Mouse (Mus musculus) left cerebral cortex, postnatal 14 days (tissue): ENCODE measurements around the gene Mb. TPM values are rescaled to one million over a fixed set of nuclear protein-coding genes. Genes with fewer than 3 reads are reported as not detected.
"Not testable (repeated sequence)": the region's sequence is repeated elsewhere in the genome, so short reads cannot be mapped to it uniquely, and the experiment has no call there.

Experiments used
- DNase-seq, 2 experiments: peaks; one replicate each; pipeline ENCODE4 v3.0.0; 2021 to 2022; ENCODE audit warnings: low spot score in 2 of 2, mixed read lengths in 1 of 2
- intact Hi-C: fragments of 180-260 bp; cut with DNase I; formaldehyde crosslinking; loops from one replicate; pipeline ENCODE4 v1.15.1; 2025
- total RNA-seq, 2 experiments: library from RNA; stranded (reverse); gene quantifications; 2 replicates each; pipeline ENCODE4 v1.2.3; 2021

Mb gene
- total RNA-seq, 2 experiments from 2014 or later, result not detected

DNA sequence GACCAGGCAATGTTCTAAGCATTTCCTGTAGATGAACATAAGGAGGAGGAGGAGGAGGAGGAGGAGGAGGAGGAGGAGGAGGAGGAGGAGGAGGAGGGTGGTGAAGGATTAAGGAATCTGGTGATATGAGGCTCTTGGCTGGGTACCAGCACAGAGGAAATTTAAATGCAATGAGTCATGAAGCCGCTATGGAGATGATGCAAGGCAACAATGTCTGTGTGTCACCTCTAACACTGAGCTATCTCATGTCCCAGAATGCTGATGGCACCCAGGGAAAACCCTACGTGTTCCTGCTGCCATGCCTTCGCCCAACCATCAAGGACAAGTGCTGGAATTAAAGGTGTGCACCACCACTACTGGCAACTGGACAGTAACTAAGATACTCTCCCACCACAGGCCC, 18.5 kb upstream of the Mb start:
- peak; percentile 63 to 69 for DNase-seq
- intact Hi-C loops, result no loop called here

DNA sequence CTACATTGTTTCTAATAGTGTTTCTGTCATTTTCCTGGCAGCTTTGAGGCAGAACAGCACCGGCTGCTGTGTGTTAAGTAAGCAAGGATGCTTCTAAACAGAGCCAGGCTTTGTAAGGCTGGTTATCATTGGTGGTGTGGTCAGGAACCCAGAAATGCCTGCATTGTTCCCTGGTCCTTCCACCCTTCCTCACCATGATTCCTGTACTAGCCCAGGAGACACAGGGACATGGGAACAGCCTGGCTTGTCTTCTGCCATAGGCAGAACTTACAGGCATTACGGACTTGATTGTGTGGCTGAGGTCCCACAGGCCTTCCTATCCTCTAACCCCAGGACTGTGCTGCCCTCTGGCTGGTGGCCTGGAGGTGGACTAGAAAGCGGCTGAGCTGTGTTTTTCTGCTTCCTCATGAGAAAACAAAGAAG, 18.0 kb upstream of the Mb start:
- intact Hi-C loops, result no loop called here
- peak in 1 of 2 experiments; percentile 67 for DNase-seq

DNA sequence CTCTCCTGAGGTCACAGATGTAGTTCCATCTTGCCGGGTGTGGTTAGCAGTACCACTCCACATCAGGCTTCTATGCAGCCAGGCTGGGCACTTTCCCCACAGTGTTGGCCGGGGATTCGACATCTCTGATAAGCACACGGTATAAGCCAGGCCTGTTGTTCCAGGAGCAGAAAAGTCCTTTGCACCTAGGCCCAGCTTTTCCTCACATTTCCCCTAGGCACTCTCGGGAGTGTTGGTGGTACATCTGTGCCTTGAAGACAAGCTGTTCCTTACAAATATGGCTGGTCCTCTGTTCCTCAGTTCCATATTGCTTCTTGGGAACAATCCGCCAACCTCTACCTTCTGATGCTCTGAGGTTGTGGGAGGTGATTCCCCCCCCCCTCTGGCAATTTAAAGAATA, 15.8 kb upstream of the Mb start:
- peak in 1 of 2 experiments; percentile 53 for DNase-seq
- intact Hi-C loops, result loop anchor here (2.0 kb wide), 1 partner anchor 71 kb away; no protein-coding TSS in a partner anchor

DNA sequence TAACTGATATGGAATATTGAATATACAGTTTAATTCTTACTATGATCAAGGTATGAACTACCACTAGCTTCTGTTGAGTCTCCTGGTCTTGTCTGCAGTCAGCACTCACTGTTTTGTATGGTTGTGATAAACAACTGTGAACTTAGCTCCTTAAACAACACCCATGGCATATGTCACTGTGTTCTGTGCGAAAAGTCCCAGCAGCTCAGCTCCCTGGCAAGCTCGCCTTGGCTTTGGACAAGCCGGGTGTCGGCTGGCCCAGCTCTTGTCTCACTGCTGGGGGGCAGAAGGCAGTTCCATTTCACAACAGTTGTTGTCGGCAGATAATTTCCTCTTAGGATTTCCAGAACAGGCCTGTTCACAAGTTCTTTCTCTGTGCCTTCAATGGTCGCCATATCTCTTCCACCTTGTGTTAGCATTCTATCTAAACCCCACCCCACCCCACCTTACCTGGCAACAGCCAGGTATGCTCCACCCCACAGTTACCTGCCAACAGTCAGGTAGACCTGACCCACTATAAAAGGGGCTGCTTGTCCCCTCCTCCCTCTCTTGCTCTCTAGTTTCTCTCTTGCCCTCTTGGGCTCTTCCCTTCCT, 14.9 kb upstream of the Mb start:
- DNase-seq, result no peak
- intact Hi-C loops, result no loop called here

DNA sequence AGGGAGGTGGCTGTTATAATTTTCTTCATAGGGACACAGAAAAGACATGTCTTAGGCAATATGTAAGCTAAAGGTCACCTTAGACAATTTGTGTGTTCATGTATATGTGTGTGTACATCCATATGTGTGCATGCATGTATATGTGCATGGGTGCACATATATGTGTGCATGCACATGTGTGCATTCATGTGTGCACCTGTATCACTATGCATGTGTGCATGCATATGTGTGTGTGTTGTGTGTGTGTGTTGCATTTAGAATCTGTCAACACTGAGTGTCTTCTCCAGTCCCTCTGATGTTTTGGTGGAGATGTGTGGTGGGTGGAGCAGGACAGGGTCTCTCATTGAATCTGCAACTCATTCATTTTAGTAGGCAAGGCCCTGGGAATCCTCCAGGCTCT, 12.3 kb upstream of the Mb start:
- no peak for DNase-seq
- intact Hi-C loops, result no loop called here

DNA sequence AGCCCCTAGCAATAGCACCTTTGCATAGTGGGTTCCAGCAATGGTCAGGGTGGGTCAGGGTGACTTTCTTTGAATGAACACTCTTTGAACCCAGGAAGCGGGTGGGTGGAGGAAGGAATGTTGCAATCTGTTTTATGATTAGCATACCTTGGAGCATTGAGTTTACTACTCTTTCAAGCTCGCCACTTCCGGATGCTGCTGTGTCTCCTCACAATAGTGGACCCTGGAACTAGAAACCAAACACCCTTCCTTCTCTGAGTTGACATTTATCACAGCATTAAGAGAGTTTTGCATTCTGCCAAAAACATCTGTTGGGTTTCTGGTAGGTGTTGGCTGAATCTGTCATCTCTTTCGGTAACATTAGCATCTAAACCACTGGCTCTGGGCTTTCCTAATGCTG, 8.9 kb upstream of the Mb start:
- DNase-seq, intact Hi-C loops: not testable (repeated sequence)

DNA sequence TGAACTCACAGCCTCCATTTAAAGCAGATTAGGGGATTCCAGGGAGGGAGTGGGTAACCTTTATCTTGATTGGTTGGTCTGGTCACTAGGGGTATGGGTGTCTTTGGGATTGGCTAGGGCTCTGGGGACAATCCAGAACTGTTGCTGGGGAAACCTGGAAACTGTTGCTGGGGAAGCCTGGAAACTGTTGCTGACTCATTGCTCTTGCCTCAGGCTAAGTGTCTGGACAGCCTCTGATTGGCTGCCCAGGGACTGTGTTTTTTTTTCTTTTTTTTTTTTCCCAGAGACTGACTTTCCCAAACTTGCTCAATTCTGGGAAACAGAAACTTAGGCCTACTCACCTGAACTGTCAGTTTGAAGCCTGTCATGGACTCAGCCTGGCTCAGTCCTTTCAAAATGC, 8.1 kb upstream of the Mb start:
- no peak for DNase-seq
- intact Hi-C loops, result no loop called here

DNA sequence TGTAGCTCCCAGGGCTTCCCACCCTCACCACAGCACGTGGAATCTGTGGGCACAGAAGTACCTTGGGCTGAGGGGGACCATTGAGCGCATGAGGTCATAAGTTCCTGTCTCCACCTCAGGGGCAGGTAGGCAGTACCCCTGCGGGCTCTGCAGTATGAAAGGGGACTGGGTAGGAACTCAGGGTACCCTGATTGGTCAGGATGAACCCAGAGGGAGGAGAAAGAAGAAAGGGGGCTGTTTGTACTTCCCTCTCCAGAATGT, 6.3 kb upstream of the Mb start:
- DNase-seq, result no peak
- intact Hi-C loops, result no loop called here

DNA sequence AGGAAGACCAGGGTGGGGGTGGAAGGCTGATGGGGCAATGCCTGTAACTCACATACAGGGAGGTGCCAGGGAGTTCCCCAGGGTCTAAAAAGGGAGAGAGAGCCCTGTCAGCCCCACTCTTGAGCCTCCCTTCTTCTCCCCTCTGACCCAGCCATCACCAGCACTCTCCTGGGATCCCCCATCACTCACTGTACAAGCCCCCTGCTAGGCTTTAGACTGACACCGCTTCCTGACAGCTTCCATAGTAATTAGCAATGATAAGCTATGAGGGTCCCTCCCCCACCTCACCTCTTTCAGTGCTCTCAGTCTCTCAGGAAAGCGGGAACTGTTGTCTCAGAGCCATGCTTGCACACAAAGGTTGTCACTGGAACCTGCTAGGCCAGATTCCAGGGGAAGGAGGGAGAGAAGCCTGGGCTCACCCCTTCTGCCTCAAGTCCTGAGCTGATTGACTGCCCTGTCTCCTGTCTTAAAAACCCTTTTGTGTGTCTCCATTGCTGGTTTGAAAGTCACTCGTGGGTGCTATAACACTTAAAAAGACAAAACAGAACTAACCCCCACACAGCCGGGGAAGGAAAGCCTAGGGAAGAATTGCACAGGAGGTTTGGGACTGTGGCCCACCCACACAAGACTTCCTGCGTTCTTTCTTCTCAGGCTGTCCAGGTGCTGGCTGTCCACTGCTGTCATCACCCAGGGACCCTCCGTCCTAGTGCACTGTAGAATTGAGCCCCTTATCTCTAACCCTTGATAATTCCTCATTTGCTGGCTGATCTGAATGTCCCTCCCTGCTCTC, 5.7 kb upstream of the Mb start:
- DNase-seq, result no peak
- intact Hi-C loops, result no loop called here

DNA sequence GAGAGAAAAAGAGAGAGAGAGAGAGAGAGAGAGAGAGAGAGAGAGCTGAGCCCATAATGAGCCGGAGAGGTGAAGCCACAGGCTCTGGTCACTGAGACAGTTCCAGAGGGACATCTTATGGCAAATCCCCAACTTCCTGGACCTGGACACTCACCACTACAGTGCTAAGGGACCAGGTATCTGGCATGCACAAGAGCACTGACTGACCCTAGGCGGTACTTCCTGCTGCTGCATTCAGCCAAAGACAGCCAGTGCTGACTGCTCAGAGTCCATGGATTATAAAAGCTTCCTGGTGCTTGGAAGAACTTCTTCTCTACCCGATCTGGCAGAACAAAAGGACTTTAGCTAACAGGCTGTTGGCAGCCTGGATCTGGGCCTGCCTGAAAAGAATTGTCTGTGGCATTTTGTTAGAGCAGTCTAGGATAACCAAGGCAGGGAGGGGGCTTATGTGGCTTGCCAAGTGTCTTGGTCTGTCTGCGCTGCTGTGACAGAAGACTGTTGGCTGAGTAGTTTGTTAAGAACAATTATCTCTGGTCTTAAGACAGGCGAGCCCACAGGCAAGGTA, 4.2 kb upstream of the Mb start:
- intact Hi-C loops, result no loop called here
- DNase-seq, result no peak

DNA sequence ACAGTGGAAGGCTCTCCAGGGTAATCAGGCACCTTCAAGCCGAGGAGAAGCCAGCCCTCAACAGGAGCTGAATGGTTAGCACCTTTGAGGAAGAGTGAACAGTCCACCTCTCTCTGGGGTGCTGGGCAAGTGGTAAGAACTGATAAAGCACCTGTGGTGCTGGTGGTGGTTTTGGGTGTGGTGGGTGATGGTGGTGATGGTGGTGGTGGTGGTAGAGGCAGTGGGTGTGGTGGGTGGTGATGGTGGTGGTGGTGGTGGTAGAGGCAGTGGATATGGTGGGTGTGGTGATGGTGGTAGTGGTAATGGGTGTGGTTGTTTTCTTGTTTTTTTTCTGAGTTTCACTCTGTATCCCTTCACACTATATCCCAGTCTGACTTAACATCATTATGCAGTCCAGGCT, 2.6 kb upstream of the Mb start:
- intact Hi-C loops, result no loop called here
- DNase-seq, result no peak

DNA sequence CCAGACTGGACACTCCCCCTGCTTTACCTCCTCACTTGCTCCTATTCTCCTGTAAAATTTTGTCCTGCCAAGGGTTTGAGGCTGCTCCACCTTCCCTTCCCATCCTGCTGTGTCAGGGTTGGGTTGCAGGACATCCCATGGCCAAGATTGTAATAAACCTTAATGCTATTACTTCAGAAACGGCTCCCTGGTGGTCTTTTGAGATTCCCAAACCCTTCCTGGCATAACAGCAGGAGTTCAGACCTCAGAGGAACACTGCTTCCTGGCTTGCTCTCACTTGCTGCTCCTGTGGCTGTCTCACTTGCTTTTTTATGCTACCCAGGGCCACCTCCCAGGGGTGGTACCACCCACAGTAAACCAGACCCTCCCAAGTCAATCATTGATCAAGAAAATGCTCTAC, 1.7 kb upstream of the Mb start:
- no peak for DNase-seq
- intact Hi-C loops, result no loop called here

DNA sequence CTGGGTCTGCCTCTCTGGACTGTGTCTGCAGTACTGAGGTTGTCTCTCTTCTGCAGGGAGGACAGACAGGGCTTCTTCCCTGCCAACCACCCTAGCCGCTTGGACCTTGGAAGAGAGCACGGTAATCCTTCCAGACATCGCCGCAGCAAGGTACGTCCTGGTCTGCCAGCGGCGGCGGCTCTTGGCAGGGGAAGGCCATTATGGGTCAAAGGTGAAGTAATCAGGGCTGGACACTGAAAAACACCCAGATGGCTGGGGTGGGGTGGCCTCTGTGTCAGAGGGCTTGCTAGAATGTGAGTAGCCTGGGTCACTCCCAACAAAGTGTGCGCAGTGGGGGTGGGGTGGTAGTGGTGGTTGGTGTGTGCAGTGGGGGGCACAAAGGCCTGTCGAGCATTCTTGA, 4.9 kb downstream of the Mb start:
- DNase-seq, result no peak
- intact Hi-C loops, result no loop called here

DNA sequence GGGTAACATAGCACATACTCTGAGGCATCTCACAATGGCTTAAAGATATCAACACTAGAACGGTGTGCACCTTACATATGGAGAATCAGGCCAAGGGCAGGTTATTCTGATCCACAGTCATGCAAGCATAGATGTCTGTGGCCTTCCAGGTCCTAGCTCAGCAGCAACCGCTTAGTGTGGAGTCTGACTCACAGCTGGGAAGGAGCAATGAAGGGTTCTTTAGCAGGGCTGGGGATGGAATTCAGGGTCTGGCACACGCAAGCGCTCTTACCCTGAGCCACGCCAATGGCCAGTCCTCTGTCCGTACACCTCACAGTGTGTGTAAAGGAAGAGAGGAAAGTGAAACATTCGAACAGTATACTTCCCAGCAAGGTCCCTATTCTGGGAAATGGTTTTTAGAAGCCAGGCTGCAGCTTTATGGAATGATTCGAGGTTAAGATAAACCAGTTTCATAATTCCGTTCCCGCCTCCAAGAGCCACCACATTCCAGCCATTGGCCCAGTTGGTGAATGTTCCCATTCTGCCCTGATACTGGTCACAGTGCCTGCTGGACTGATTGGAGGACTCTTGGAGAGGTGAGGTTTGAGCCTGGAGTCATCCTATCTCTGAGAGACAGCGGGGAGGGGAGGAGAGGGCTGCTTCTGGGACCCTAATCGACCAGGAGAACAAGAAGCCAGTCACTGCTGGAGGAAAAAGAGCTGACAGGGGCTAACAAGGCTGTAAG, 5.7 kb downstream of the Mb start, which contains the start of gene Apol6:
Apol6 (plus strand) TSS at position 133 of the 724 bp plus-strand sequence.
- intact Hi-C loops, result no loop called here
- DNase-seq, result no peak

DNA sequence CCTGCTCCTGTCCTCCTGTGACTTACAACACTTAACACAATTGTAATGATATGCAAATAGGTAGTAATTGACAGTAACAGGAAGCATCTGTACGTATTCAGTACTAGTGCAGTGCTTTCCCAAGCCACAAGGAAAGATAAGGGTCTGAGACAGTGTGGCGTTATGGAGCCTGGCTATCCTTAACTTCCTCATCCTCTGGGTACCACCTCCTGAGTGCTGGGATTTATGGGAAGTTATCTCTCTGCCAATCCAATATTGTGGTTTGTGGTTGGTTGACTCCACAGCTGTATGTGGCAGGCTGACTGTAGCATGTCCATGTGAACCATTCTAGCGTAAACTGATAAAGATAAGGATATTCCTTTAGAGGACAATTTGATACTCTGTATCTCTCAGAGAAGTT, 9.7 kb downstream of the Mb start:
- no peak for DNase-seq

DNA sequence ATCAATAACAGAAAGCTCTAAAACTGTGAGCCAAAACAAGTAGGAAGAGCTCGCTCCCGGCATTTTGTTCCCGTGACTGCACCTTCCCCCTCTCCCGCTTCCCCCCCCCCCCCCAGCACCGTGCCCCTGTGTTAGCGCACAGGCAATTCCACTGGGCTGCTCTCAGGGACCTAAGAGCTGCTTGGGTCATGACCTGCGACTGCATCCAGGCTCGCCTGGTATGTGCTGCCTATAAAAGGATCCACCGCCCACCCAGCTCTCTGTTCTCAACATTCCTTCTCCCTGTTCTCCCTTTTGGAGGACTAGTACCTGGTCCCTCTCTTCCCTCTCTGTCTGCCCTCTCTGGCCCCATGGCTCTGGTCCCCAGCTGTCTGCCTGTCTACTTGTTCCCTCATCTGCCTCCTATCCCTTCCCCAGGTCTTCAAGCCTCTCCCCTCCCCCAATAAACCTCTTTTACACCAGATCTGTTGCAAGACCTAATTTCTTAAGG, 11.2 kb downstream of the Mb start:
- intact Hi-C loops, result no loop called here
- no peak for DNase-seq

More for the DNA sequence above, 9.7 kb downstream of the Mb start:
- intact Hi-C loops, result no loop called here

DNA sequence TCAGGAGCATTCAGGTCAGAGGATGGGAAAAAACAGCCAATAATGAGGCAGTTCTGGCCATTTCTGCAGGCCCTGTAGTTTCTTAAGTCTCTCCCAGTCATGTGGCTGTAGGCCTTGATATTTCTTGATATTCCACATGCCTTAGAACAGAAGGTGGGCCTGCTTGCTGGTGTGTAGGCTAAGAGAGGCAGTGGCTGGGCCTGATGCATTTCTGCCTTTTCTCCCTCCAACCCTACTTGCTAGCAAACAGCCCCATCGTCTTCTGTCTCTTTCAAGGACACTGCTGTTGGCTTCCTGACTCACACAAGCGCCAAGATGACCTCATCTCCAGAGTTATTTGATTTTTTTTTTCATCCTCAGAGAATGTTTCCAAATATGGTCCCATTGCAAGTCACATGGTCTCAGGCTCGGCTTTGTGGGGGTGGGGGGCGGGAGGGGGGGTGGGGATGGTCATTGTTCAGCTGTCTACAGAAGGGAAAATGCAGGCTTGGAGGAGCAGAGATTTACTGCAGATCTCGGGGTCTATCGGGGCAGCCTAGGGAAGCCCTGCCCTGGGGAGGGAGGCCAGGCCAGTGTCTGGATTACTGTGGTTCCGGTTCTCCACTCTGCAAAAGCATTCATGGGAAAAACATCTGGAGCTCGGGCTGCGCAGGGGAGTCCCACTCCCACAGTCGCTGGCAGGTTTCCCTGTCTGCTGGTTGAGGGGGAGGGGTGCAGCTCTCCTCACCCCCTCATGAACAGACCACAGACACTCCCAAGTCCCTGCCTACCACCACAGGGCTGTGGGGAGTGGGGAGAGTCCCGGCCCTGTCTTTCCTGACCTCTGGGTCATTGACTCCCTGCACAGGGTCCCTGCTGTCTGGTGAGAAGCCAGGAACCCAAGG, 12.9 kb downstream of the Mb start:
- intact Hi-C loops, result no loop called here
- peak in 1 of 2 experiments; percentile 55 for DNase-seq

DNA sequence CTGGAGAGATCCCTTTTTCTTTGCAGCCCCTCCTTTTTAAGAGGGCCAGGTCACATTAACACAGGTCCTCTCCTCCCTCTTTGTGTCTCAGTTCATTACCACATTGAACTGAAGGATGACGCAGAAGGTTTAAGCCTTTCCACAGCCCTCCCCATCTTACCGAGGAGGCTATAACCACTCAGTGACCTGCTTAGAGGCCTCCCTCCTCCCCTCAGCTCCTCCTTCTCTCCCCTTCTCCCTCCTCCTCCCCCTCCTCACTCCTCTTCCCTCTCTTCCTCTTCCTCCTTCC, 13.5 kb downstream of the Mb start:
- no peak for DNase-seq
- intact Hi-C loops, result no loop called here

DNA sequence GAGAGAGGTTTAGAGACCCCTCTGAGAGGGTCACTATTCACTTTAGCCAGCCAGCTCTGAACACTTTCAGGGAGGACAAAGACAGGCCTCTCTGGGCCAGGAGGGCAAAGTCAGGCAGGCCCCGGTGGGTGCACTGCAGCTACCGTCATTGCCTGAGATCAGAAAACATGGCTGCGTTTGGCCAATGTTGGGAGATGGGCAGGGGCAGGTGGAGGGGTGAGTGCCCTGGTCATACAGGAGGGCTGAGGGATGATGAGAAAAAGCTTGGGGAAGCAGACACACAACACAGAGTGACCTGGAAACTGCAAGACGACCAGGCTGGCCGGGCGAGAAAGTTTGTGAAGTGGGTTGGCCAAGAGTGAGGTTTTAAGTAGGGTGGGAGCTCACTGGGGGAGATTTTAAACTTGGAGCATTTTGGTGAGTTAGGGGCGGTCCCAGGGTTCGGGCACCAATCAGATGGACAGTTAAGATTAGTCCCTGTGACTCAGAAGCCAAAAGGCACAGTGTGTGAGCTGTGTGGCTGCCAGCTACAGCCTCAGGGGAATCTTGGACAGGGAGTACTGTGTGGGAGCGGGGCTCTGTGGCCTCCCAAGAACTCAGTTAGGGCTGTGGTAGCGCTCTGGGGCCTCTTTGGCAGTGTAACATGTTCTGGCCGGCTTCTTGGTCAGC, 14.0 kb downstream of the Mb start:
- no peak for DNase-seq
- intact Hi-C loops, result no loop called here
